Mouse (Mus musculus): Measurements from ENCODE around the gene Stat4. TPM values are rescaled to one million over a fixed set of nuclear protein-coding genes. Genes with fewer than 3 reads are reported as not detected.

Gene Stat4
- polyA plus RNA-seq, 1 experiment from 2014 or later = 0.43 TPM

DNA sequence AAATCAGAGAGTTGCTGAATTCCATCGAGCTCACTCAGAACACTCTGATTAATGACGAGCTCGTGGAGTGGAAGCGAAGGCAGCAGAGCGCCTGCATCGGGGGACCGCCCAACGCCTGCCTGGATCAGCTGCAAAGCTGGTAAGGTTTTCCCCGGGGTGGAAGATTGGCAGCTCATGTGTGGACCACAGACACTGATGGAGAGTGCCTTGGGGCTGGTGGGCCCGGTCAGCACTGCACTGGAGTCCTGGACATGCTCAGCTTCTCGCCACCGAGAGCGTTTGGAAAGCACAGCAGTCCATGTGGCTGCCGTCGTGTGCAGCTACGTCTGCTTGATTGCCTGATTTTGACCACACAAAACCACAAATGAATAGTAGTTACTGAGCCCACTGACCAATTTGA, 150.3 kb downstream of the Stat4 start:
- 71% methylated on average over 16 of the region's 16 CpGs for WGBS
- Histone ChIP-seq H3K4me2 (no peak overlapping the region), H3K27ac (no peak overlapping the region), H3K27me3 (replicated peaks) (no peaks in the 10 kb centered on the region), H3K9ac (no peak overlapping the region), H3K9me3 (no peaks in the 10 kb centered on the region), H3K4me1 (no peaks in the 10 kb centered on the region), H3K4me3 (no peak overlapping the region), H3K36me3 (replicated peaks) (no peaks in the 10 kb centered on the region)
- no peak for ATAC-seq (replicated peaks)

GRCm38 (mm10) chr1:52140534-52140933, 153.6 kb downstream of the Stat4 start:
- ATAC-seq (replicated peaks) = no peak
- H3K36me3 ChIP-seq (replicated peaks) = no peaks in the 10 kb centered on the region

DNA sequence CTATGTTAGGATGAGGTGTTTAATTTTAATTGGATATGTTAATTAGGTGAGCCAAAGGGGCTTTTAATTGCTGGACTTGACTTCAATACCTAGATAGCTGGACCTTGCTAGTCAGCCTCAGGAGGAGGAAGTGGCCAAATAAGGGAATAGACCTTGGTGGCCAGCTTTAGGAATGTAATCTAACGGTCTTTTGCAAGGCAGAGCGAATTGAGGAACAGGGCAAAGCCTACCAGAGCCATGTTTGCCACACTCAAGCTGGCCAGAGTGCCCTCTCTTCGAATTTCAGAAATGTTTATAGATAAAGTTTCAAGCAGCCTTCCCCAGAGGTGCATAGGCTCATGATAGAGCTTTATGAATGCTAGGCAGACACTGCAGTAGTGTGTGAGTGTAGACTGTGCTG, 154.5 kb downstream of the Stat4 start:
- Histone ChIP-seq H3K4me3 (no peak overlapping the region), H3K9ac (no peak overlapping the region), H3K27me3 (replicated peaks) (no peaks in the 10 kb centered on the region), H3K27ac (no peak overlapping the region), H3K4me1 (no peaks in the 10 kb centered on the region), H3K4me2 (no peak overlapping the region), H3K9me3 (no peaks in the 10 kb centered on the region), H3K36me3 (replicated peaks) (no peaks in the 10 kb centered on the region)
- no peak for ATAC-seq (replicated peaks)
- 83% methylated on average over 3 of the region's 3 CpGs for WGBS

More at GRCm38 (mm10) chr1:52140534-52140933, 153.6 kb downstream of the Stat4 start:
- no peak overlapping the region for H3K4me3 ChIP-seq
- no peak overlapping the region for H3K4me2 ChIP-seq
- no peaks in the 10 kb centered on the region for H3K27me3 ChIP-seq (replicated peaks)
- no peak overlapping the region for H3K27ac ChIP-seq
- H3K4me1 ChIP-seq = no peaks in the 10 kb centered on the region
- H3K9me3 ChIP-seq = no peaks in the 10 kb centered on the region
- 83% methylated on average over 9 of the region's 9 CpGs for WGBS
- H3K9ac ChIP-seq = no peak overlapping the region

- no peaks in the 10 kb centered on the region for H3K4me1 ChIP-seq
- no peaks in the 10 kb centered on the region for H3K27me3 ChIP-seq (replicated peaks)
- ATAC-seq (replicated peaks) = no peak
- no peak overlapping the region for H3K4me2 ChIP-seq
- WGBS = 78% methylated on average over 4 of the region's 4 CpGs
- no peaks in the 10 kb centered on the region for H3K9me3 ChIP-seq
- no peaks in the 10 kb centered on the region for H3K36me3 ChIP-seq (replicated peaks)
- H3K9ac ChIP-seq = no peak overlapping the region
- no peak overlapping the region for H3K4me3 ChIP-seq
- H3K27ac ChIP-seq = no peak overlapping the region
Measured at GRCm38 (mm10) chr1:52142117-52142516, 155.2 kb downstream of the Stat4 start.

DNA sequence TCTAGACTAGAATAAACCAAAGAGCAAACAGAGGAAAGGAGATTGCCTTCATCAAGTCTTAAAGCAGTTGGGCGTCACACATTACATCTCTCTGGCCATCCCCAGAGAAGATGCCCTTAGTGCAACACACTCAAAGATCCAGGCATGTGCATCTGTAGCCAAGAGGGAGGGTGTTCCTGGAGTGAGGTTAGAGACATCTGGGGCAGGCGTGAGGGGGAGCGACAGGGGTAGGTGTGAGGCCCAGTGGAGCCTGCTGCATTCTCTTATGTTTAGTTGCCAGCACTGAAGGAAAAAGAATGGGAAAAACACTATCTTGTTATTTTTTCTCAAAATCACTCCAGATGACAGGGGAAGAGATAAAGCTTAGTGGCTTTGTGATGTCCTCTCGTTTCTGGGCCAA, 156.2 kb downstream of the Stat4 start:
- Histone ChIP-seq H3K36me3 (replicated peaks) (no peaks in the 10 kb centered on the region), H3K27me3 (replicated peaks) (no peaks in the 10 kb centered on the region), H3K9ac (no peak overlapping the region), H3K27ac (no peak overlapping the region), H3K9me3 (no peaks in the 10 kb centered on the region), H3K4me1 (no peaks in the 10 kb centered on the region), H3K4me3 (no peak overlapping the region), H3K4me2 (no peak overlapping the region)
- WGBS = 89% methylated on average over 4 of the region's 4 CpGs
- no peak for ATAC-seq (replicated peaks)

- no peak for ATAC-seq (replicated peaks)
- Histone ChIP-seq H3K9ac (no peak overlapping the region), H3K36me3 (replicated peaks) (no peaks in the 10 kb centered on the region), H3K27me3 (replicated peaks) (no peaks in the 10 kb centered on the region), H3K4me3 (no peak overlapping the region), H3K4me2 (no peak overlapping the region), H3K4me1 (no peaks in the 10 kb centered on the region), H3K27ac (no peak overlapping the region), H3K9me3 (no peaks in the 10 kb centered on the region)
- WGBS = 89% methylated on average over 7 of the region's 7 CpGs
Measured at GRCm38 (mm10) chr1:52143596-52144156, 156.7 kb downstream of the Stat4 start.

- ATAC-seq (replicated peaks) = no peak
- H3K36me3 ChIP-seq (replicated peaks) = no peaks in the 10 kb centered on the region
- no peak overlapping the region for H3K4me3 ChIP-seq
- H3K9ac ChIP-seq = no peak overlapping the region
- no peak overlapping the region for H3K27ac ChIP-seq
- no peaks in the 10 kb centered on the region for H3K9me3 ChIP-seq
- no peaks in the 10 kb centered on the region; the same call in 1 of the 2 replicates for H3K4me1 ChIP-seq
- no peak overlapping the region for H3K4me2 ChIP-seq
- no peaks in the 10 kb centered on the region for H3K27me3 ChIP-seq (replicated peaks)
- 87% methylated on average over 10 of the region's 10 CpGs for WGBS
Measured at GRCm38 (mm10) chr1:52144907-52145306, 158.0 kb downstream of the Stat4 start.

GRCm38 (mm10) chr1:52146214-52146970, 159.4 kb downstream of the Stat4 start:
- no peak overlapping the region for H3K4me2 ChIP-seq
- no peaks in the 10 kb centered on the region for H3K27me3 ChIP-seq (replicated peaks)
- no peak overlapping the region for H3K27ac ChIP-seq
- H3K4me3 ChIP-seq = no peak overlapping the region
- H3K9ac ChIP-seq = no peak overlapping the region
- no peaks in the 10 kb centered on the region for H3K36me3 ChIP-seq (replicated peaks)
- H3K4me1 ChIP-seq = no peaks in the 10 kb centered on the region; the same call in 1 of the 2 replicates
- WGBS = 54% methylated on average over 12 of the region's 12 CpGs
- H3K9me3 ChIP-seq = no peaks in the 10 kb centered on the region
- peak; percentile 86 for ATAC-seq (replicated peaks)

- H3K27me3 ChIP-seq (replicated peaks) = no peaks in the 10 kb centered on the region
- no peak overlapping the region for H3K9ac ChIP-seq
- no peaks in the 10 kb centered on the region for H3K36me3 ChIP-seq (replicated peaks)
- H3K4me2 ChIP-seq = no peak overlapping the region
- H3K4me3 ChIP-seq = no peak overlapping the region
- H3K27ac ChIP-seq = no peak overlapping the region
- WGBS = 85% methylated on average over 2 of the region's 2 CpGs
- no peaks in the 10 kb centered on the region; the same call in 1 of the 2 replicates for H3K4me1 ChIP-seq
- H3K9me3 ChIP-seq = no peaks in the 10 kb centered on the region
- ATAC-seq (replicated peaks) = no peak
Measured at GRCm38 (mm10) chr1:52147431-52147830, 160.5 kb downstream of the Stat4 start.

GRCm38 (mm10) chr1:52148178-52148577, 161.2 kb downstream of the Stat4 start:
- Histone ChIP-seq H3K27ac (no peak overlapping the region), H3K4me3 (no peak overlapping the region), H3K9ac (no peak overlapping the region), H3K27me3 (replicated peaks) (no peaks in the 10 kb centered on the region), H3K4me1 (peaks cover 5% of the 10 kb centered on the region; the same call in 1 of the 2 replicates), H3K4me2 (no peak overlapping the region), H3K9me3 (no peaks in the 10 kb centered on the region), H3K36me3 (replicated peaks) (no peaks in the 10 kb centered on the region)
- WGBS = 75% methylated on average over 7 of the region's 7 CpGs
- ATAC-seq (replicated peaks) = no peak

DNA sequence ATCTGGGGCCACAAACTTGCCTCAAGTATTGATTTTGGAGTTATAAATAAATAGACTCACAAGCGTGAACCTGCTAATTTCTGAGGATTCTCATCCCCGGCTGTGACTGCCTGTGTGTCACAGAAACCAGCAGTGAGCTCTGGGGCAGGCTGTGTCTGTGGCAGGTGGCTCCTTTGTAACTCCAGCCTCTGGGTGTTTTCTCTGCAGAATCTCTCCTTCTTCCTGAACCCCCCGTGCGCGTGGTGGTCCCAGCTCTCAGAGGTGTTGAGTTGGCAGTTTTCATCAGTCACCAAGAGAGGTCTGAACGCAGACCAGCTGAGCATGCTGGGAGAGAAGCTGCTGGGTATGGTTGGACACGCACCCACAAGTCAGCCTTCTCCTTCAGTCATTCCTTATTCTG, 161.7 kb downstream of the Stat4 start:
- no peak overlapping the region for H3K9ac ChIP-seq
- no peaks in the 10 kb centered on the region for H3K27me3 ChIP-seq (replicated peaks)
- peaks cover 5% of the 10 kb centered on the region; the same call in 1 of the 2 replicates for H3K4me1 ChIP-seq
- no peaks in the 10 kb centered on the region for H3K36me3 ChIP-seq (replicated peaks)
- 69% methylated on average over 7 of the region's 7 CpGs for whole genome bisulfite sequencing
- H3K27ac ChIP-seq = no peak overlapping the region
- ATAC-seq (replicated peaks) = no peak
- H3K4me3 ChIP-seq = no peak overlapping the region
- H3K9me3 ChIP-seq = no peaks in the 10 kb centered on the region
- no peak overlapping the region for H3K4me2 ChIP-seq

- ATAC-seq (replicated peaks) = peak; percentile 44
- H3K27me3 ChIP-seq (replicated peaks) = no peaks in the 10 kb centered on the region
Measured at GRCm38 (mm10) chr1:52149934-52150346, 163.0 kb downstream of the Stat4 start.

DNA sequence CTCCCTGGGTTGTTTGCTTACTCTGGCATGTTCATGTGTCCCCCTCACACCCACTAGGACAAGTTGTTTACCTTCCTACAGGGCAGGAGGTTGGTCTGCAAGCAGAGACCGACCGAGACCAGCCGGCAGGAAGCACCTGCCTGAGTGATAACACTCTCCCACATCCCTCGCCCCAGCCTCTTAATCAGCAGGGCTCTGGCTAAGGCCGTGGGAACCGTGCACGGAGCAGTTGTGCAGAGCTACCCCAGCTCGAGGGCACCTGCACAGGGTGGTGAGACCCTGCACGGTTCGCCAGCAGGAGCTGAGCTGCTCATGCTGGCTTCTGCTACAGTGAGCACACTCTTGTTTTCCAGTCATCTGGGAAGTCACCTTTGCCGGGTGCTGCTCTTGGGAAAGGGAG, 163.7 kb downstream of the Stat4 start:
- Histone ChIP-seq H3K4me1 (peaks cover 5% of the 10 kb centered on the region; the same call in 1 of the 2 replicates), H3K4me2 (no peak overlapping the region), H3K9ac (no peak overlapping the region), H3K27ac (no peak overlapping the region), H3K36me3 (replicated peaks) (no peaks in the 10 kb centered on the region), H3K27me3 (replicated peaks) (no peaks in the 10 kb centered on the region), H3K4me3 (no peak overlapping the region), H3K9me3 (no peaks in the 10 kb centered on the region)
- 52% methylated on average over 11 of the region's 11 CpGs for WGBS
- peak; percentile 18; the same call in 1 of the 2 replicates for ATAC-seq (replicated peaks)

More at GRCm38 (mm10) chr1:52149934-52150346, 163.0 kb downstream of the Stat4 start:
- no peak overlapping the region for H3K9ac ChIP-seq
- H3K27ac ChIP-seq = no peak overlapping the region
- H3K4me2 ChIP-seq = no peak overlapping the region
- peaks cover 5% of the 10 kb centered on the region; the same call in 1 of the 2 replicates for H3K4me1 ChIP-seq
- no peaks in the 10 kb centered on the region for H3K36me3 ChIP-seq (replicated peaks)
- 35% methylated on average over 9 of the region's 9 CpGs for WGBS
- H3K4me3 ChIP-seq = no peak overlapping the region
- H3K9me3 ChIP-seq = no peaks in the 10 kb centered on the region
